Mouse (Mus musculus): Measurements from ENCODE around the gene 6030458C11Rik.

- TF ChIP-seq CTCF (IDR thresholded peaks at IDR 0.05; ENCODE audit: low read depth) (no peak), EP300 (IDR thresholded peaks at IDR 0.05; ENCODE audit: low read depth) (no peak)
These were observed 50.2 kb downstream of the 6030458C11Rik start for GRCm38 (mm10) chr15:12774149-12774753.
